Mouse (Mus musculus): ENCODE measurements at regions not wholly inside any gene's neighbourhood (a gene's known extent, or its start where the extent isn't known, plus 50 kb on each side); places are given as distances from the start of the nearest gene placed in this dataset.

DNA sequence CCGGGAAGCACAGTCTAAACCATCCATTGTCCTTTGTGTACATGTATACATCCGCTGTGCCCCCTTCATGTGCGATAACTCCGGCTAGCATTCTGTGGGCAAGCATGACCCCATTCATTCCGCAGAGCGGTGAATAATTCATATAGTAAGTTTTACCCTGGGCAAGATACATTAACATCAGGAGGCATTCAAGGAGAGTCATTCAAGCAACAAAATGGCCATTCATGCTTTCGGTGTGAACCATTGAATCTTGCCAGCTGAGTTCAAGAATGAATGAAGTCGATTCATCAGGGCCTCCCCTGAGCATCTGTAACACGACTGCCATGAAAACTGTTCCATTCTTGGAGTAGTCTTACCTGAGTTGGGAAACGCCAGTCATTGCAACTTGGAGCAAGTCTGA, 113.5 kb downstream of the Zfp365 start:
- TF ChIP-seq POLR2A (IDR thresholded peaks at IDR 0.05; ENCODE audit: insufficient read depth, low read depth, low read length), result no peak
- TF ChIP-seq CTCF (IDR thresholded peaks at IDR 0.05; ENCODE audit: insufficient read depth, low read depth, low read length), result no peak

All from olfactory bulb, adult 2 months (tissue).